Mouse (Mus musculus) layer of hippocampus, adult 8-10 months (tissue): ENCODE measurements around the gene Srek1. TPM values are rescaled to one million over a fixed set of nuclear protein-coding genes. Genes with fewer than 3 reads are reported as not detected.

Source experiments
- DNase-seq, 2 experiments: peaks; one replicate each; pipeline ENCODE4 v3.0.0; 2022; ENCODE audit warnings: low spot score in 2 of 2
- total RNA-seq, 4 experiments: library from RNA; stranded (reverse); gene quantifications; 2 replicates each; pipeline ENCODE4 v1.2.4; 2022

Gene Srek1
- total RNA-seq = 100 to 1,000 TPM in 1 of 4 experiments, 10 to 100 TPM in 3; 77.7 to 109 (median 89.1) TPM

DNA sequence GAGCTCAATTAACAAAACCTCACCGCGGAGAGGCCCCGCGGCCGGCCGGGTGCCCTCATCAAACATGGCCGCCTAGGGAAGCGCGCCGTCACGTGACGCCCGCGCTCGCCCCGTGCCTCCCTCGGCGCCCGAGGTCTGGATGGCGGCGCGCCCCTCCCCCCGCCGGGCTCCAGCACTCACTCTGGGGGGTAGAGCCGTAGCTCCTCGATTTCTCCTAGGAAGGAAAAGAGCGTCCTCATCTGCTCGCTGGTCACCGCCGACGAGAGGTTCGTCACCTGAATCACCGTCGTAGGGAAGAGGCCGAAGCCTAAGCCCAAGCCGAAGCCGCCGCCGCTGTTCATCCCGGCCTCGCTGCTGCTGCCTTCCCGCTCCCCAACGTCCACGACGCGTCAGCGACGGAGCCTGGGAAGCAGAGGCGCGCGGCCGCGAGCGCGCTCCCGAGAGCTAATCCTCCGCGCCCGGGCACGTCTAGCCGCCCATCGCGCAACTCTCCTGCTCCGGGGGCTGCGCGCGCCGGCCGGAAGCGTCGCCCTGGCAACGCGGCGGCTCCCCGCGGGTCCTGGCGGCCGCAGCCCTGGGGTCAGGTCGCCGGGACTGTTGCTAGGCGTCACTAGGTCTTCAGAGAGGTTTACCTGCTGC lies at the start of gene Srek1:
Gene Srek1, minus strand, starts transcription at position 490 of the 639 bp plus-strand sequence.
- DNase-seq = peak; percentile 88 to 94

DNA sequence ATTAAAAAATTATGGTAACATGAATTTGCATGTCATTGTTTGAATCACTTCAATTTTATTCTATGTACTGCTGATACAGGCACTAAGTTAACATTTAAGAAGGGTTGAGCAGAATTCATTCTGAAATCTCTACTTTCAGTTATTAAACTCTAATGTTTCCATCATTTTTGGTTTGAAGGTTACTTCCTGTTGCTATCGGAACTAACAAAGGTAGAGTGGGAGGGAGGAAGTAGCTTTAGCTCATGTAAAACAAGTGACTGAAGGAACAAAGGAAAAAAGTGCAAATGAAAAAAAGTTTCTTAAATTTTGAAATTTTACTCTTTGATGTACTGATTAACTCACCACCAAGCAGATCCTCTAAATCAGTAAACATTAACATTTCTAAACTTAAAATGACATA lies 47.9 kb upstream of the Srek1 start:
- DNase-seq = no peak

DNA sequence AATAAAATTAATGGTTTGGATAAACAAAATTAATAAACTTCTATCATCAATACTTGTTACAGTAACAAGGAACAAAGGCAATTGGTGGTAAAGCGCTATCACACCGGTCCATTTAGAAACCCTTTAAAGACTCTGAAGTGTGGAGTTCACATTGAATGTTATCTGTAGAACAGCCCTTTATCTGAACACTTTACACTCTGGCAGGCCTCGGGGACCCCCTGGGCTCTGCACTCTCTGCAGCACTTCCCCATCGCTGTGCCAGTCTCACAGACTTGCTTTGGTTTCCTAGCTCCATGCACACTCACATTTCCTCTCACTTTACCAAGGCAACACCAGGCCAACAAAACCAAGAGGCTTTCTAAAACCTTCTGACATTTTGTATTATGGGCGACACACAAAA lies 45.0 kb upstream of the Srek1 start:
- DNase-seq = no peak

DNA sequence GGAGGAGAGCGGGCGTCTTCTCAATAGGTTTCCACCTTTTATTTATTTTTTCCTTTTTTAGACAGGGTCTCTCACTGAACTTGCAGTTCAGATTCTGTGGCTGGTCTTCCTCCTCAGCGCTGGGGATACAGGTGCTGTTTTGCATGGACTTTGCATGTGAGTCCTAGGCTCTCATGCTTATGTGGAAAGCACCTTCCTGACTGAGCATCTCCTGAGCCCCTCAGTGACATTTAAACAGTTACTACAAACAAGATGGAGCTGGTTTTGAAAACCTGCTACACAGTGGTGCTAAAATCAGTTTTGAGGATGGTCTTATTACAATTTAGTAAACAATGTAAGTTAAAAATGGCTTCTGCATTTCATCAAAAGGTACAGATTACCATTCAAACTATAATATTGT lies 43.5 kb upstream of the Srek1 start:
- no peak for DNase-seq

DNA sequence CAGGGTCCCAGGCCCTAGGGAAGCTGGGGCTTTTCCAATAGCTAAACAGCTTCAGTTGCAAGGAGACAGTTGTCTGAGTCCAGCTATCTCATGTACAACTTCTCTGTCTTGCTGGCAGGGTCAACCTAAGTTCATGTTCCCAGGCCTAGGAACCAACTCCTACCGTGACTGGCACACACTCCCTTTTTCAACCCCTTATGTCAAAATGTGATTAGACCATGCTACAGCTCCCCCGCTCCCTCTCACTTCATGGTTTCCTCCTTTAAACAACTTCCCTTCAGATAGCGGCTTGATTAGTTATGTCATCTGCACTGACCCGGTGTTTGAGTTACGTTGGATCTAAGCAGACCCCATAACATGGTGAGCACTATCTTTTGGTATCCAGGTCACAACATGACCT lies 33.1 kb upstream of the Srek1 start:
- DNase-seq = no peak

DNA sequence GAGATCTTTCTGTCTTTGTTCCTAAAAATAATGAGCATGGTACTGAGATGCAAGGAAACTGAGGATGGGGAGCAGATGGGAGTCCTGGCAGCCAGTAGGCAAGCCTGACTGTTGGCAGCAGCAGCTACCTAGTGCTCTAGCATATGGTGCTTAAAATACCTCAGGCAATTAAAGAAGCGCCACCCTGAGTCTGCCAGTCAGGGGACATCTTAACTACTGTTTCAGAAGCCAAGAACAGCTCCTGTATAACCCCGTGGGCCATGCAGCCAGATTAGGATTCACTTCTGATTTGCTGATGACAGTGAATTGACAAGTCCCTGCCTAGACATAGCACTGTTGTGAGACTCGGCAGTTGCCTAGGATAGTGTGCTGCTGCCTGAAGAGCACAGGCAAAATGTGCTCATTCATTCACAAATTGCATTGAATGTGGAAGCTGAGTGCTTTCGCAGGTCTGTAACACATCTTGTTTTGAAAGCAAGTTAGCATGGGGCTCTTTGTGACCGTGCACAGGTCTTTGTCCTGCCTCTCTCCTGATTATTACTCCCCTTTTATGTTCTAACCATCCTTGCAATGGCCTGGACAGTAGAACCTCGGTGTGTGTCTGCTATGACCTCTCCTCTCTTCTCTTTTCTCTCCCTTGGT lies 31.9 kb upstream of the Srek1 start:
- peak; percentile 63 to 73 for DNase-seq

DNA sequence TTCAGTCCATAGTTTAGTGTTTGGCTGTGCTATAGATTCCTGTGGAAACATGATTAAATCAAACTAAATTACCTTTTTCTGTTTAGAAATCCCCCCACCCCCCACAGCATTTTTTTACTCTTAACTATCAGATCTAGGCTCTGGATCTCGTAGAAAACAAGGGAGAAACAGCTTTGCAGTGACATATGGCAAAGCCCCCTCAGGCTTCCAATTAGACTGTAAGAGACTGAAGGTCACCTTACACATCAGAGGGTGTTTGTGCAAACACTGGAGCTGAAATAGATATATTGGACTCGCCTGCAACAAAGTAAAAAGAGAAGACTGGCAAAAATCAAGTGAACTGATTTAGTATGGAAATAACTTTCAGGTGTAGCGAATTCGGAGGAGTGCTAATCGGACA lies 29.3 kb upstream of the Srek1 start:
- DNase-seq = no peak

DNA sequence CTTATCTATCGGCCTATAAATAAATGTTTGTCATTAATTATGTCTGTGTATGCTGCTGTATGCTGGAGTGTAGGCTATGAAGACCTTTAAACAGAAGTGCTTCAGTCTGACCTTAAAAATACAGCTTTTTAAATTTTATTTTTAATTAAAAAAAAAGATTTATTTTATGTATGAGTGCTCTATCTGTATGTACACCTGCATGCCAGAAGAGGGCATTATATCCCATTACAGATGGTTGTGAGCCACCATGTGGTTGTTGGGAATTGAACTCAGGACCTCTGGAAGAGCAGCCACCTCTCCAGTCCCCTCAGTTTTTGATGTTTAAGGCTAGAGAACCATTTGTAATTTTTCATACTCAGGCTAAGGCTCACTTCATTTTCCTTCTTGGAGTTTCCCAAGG lies 26.6 kb upstream of the Srek1 start:
- no peak for DNase-seq

DNA sequence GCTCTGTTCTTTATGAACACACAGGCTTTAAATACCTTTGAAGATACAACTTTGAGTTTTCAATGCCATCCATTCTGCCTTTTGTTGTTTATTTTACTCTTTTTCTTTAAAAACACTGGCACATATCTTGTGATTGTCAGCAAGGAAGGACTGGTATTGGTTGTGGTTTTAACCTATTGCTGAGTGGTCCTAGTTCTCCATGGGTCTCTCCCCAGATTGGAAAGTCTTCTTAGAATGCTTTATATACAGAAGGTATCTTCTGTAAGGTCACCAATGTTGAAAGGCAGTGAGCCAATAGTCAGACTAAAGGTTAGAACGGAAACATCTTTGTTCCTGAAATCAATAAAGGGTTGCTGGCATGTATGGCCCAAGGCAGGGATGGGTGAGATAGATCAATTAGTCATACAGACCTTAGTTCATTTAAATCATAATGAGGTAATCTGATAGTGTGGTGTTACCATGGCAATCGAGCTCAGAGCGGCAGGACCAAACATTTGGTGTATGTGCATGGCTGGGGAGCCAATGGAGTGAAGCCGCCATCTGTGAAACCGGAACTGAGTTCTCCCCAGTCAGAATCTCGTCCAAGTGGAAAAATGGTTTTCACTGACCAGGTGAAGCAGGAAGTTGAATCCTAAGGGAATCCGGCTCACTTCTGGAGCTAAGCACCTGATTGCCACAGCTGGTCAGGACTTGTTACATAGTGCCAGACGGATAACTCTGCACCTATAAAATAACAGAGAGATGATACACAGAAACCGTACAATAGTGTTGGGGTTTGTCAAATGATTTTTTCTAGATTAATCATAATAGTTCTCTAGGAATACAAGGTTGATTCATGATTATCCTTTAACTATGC lies 20.5 kb upstream of the Srek1 start:
- DNase-seq = no peak

DNA sequence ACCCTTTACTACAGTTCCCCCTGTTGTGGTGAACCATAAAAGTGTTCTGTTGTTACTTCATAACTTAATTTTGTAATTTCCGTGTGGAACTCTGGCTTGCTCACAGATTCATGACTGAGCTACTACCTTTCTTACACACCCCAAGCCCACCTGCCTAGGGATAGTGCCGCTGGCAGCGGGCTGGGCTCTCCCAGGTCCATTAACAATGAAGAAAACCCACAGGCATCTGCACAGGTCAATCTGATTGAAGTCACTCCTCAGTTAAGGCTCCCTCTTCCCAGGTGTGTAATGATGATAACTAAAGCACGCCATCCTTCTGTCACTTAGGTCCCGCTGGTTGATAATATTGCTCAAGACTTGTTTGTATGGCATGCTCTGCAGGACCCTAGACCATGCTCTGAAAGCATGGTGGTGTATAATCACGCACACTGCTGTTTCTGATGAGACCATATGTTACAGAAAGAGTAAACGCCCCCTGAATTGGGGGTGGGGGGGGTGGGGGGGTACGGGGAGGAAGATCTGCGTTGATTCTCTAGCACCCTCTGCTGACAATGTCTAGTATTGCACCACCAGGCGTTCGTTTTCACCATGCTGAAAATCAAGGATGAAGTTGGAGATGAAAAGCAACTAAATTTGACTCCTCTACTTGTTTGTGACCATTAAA lies 5.6 kb upstream of the Srek1 start:
- peak in 1 of 2 experiments; percentile 40 for DNase-seq

DNA sequence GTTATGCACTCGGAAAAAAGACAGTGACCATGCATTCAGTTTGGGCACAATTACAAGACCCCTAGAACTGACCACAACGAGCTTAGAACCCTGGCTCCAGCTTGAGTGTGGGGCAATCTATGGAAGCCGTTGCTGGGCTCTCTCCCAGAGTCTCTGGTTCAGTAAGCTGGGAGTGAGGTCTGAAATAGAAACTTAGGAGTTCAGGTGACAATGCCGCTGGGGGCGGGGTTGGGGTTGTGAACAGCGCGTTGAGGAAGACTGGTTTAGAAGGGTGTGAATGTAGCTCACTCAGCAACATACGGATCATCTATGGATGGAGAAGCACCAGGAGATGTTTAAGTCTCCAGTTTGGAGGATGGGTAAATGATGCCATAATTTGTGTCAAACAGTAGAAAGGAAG lies 2.7 kb upstream of the Srek1 start:
- DNase-seq = no peak

DNA sequence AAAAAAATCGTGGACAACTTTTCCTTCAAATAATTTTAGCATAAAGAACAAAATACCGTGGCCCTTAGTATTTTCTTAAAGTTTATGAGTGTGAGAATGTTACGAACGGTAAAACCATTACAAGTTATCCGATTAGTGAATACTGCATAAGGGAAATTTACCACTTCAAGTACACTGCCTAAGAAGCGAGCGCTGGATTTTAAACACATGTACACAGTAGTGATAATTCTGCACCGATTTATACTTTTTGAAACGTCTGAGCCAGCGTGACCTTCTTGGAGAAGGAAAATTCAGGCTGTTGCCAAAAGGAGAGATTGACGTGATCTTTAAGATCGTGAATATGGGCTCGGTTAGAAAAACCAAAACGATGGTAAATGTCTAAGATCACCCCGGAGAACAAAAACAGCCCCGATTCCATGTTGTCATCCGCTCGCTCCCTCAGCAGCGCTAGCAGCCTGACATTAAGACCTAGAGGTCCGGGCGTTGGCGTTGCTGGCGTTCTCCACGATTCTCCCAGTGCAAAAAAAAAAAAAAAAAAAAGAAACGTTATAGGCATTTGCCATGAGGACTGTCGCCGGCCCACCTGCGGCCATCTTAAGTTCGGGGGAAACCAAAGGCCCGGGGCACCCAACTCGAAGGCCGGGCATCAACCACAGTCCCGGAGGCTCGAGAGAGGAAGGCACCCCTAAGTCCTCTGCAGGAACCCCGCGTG lies 845 bp downstream of the Srek1 start:
- DNase-seq = peak in 1 of 2 experiments; percentile 17

DNA sequence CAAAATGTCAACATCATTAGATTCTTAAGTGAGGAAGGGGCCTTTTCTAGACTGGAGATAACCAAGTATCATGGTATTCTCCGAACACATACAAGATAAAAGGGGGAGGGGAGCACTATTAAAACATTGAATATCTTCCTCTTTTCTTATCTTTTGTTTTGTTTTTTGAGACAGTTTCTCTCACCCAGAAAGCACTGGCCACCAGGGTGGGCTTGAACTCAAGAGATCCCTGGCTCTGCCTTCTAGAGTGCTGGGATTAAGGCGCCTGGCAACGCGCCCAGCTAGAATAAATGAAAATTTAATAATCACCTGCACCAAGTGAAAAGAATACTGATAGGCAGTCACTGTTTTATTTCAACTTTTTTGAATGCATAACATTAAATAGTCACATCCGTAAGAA lies 1.5 kb downstream of the Srek1 start:
- no peak for DNase-seq

DNA sequence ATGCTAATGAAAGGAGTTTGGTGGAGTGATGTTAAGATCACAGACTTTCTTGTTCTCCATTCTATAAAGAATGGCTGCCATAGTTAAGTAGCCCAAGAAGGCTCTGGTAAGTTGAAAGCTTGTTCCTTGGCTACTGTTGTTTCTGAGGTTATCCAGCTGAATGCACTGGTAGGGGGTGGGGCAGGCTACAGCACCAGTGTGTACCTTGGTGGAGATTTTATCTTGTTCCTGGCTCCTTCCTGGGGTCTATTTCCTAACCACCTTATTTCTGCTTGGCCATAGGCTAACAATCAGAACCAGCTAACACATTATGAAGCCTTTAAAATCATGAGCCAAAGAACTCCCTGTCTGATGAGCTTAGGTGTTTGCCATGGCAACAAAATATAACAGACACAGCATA lies 3.6 kb downstream of the Srek1 start:
- DNase-seq = no peak

DNA sequence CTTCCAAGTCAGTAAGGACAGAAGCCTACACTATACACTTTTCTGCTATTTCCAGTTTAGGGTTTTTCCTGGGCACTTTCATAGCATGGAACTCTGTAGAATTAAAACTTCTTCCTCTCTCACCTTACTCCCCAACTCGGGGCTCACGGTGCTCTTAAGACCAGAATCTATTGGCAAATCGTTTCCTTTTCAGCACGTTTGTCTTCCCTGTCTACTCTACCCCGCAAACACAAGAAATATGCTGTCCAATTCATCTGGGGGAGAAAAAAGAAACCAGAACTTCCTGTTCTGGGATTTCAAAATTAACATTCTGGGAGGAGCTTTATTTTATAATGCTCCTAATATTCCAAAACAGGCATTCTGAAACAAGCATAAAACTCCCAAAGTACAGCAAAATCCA lies 6.5 kb downstream of the Srek1 start:
- DNase-seq = no peak

DNA sequence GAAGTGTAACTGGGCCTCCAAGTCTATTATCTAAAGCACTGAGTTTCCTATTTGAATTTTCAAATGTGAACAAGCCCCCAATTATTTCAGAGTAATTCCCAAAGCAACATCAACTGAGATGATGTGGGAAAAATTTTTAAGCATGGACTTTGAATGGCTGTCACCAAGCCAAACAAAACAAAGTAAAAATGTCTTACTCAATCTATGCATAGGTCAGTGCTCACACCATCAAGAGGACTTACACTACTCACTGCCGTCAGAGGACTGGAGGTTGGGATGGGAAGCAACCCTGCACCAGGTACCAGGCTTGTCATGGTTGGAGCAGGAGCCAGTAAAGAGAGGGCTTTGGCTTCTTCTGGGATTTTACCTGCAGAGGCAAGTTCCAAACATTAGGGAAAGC lies 10.8 kb downstream of the Srek1 start:
- no peak for DNase-seq

DNA sequence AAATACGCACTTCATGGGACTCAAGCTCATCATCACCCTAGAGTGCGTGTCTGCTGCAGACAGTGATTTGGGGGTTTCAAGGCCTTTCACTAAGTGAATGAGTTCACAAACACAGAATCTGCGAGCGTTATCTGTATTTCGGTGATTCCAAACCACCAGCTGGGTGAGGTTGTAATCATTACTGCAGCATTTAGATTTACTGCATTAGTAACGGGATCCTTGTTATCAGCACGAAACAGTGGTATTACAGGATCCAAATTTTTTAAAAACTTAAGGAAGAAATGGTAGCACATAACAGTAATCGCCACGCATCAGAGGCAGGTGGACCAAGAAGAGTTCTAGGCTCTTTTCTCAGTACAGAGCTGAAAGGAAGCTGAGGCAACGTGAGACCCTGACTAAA lies 12.4 kb downstream of the Srek1 start:
- no peak for DNase-seq

DNA sequence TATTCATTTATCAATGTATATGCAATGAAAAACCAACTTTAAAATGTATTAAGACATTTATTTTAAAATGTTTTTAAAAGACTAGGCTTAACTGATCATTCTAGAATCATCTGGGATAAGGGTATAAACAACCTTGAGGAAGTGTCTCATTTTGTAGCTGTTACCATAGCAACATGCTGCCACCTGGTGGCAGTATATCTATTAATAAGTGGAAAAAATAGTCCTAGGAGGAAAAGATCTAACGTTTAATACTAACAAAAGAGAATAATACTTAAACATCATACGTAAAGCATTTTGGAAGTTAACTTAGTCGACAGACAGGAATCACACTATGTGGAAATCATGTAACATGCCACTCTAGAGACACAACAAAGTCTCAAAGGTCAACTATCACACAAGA lies 23.0 kb downstream of the Srek1 start:
- no peak for DNase-seq

DNA sequence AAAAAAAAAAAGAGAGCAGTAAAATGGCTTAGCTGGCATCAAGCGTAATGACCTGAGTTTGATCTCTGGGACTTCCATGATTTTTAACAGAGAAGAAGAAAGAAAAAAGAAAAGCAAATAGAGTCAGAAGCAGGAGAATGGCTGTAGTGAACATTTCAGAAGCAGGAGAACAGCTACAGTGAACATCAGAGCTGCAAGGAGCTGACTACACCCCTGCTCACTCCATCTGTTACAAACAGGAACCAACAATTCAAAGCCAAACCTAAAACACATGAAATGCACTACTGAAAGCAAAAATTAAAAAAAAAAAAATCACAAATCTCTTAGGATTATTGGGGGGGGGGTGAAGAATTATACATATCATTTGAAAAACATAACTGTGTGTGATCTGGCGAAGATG lies 28.7 kb downstream of the Srek1 start:
- no peak for DNase-seq

DNA sequence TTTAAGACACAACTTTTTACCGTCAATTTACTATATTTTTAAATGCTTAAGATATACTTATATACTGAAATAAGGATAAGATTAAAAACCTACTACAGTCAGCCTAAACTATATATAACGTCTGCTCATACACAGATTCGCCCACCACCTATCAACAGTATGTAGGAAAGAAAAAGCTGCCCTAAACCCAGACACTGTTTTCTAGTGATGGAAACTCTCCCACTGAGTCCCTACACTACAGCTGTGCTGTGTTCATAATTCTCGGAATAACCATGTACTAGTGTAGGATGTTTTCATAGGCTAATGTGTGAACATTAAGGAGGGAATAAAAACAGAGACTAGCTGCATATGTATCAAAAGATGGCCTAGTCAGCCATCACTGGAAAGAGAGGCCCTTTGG lies 29.2 kb downstream of the Srek1 start:
- no peak for DNase-seq

DNA sequence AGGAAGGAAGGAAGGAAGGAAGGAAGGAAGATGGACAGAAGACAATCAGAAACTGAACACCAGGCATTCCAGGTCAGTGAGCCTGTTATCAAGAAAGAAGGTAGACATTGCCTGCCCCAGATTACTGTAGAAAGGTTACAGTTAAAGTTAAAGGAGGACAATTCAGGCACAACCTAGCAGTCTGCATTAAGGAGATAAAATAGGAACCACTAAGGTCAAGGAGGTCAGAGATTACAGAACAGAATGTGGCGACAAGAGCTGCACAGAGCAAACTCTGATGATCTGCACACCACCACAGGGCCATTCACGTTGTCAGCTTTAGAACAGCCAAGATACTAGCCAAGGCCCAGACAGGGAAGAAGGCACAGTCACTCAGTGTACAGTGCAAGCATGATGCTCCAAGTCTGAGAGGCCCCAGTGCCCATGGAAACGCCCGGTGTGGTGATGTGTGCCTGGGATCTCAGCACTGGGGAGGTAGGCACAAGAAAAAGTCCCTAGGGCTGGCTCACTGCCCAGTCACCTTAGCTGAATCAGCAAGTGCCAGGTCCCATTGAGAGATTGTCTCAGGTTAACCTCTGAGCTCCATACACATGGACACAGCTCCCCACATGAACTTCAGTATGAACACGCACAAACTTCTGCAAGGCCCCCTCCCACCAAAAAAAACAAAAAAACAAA lies 38.9 kb downstream of the Srek1 start:
- no peak for DNase-seq
